Mouse (Mus musculus): ENCODE data around the gene Tmem63a. TPM values are rescaled to one million over a fixed set of nuclear protein-coding genes. Genes with fewer than 3 reads are reported as not detected.
"Not testable (repeated sequence)": the region's sequence is repeated elsewhere in the genome, so short reads cannot be mapped to it uniquely, and the experiment has no call there.

The Tmem63a gene
- total RNA-seq, 2 experiments from 2014 or later, result 18.7 to 18.9 TPM

DNA sequence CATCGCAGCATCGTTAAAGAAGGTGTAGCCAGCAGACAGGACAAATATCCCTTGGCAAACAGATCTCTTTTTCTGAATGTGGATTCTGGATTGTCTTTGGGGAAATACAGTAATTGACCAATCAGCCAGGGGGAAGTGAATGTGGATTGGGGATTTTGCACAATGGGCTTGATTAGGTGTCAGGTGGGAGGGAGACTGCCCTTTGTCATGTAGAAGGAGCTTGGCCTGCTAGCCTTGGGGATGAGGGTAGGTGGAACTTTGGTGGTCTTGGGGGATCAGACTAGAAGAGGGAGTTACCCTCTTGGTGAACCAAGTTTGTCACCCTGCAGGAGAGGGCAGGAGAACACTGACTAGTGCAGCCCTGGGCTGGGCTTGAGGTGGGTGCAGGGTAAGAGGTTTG lies 17.4 kb upstream of the Tmem63a start:
- no peak for DNase-seq (ENCODE audit: extremely low spot score in 1 of 2, low spot score in 1 of 2)

DNA sequence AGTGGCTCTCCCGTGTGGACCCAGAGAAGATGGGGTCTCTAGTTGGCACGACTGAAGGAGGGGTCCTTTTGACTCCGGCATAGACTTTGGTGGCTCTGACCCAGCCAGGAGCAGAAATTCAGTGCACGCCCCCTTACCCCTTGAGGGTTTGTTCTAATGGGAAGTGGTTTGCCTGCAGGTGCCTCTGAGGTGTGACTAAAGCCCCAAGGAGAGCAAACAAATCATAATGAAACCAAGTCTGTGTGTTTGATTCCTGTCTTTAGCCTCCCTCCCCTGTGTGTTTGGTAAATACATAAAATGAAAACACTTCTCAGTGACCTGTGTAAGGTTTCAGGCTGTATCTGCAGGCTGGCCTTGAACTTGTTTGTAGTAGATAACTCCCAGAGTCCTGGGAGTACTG lies 15.9 kb upstream of the Tmem63a start:
- DNase-seq (ENCODE audit: extremely low spot score in 1 of 2, low spot score in 1 of 2), result no peak

DNA sequence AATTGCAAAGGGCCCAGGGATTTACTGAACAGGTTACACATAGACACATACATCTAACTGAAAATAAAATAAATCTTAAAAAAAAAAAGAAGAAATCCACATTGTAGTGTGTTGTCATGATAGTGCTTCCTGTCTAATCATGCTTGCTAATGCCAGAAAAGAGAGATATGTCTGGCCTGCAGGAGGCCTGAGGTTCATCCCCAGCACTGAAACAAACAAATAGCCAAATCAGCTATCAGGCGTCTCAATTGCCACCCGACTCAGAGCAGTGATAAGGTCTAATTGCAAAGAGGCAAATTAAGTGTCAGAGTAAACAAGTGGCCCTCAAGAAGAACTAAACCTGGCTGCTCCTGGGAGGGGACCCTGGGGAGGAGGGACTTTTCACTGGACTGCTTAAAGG lies 12.5 kb upstream of the Tmem63a start:
- no peak for DNase-seq (ENCODE audit: extremely low spot score in 1 of 2, low spot score in 1 of 2)

DNA sequence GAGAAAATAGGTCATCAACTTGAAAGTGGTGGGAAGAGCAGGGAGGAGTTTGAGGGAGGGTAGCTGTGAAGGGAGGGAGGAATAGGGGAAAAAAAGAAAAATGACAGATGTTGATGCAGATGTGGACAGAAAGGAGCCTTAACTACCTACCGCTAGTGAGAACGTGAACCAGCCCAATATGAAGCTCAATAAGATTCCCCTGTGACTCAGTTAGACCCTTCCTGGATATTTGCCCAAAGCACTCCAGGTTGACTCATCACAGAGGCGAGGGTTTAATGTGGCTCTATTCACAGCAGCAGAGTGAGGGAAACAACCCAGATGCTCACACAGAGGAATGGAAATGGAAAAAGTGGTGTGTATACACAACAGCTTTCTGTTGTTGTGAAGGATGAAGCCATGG lies 11.0 kb upstream of the Tmem63a start:
- DNase-seq (ENCODE audit: extremely low spot score in 1 of 2, low spot score in 1 of 2), result no peak

DNA sequence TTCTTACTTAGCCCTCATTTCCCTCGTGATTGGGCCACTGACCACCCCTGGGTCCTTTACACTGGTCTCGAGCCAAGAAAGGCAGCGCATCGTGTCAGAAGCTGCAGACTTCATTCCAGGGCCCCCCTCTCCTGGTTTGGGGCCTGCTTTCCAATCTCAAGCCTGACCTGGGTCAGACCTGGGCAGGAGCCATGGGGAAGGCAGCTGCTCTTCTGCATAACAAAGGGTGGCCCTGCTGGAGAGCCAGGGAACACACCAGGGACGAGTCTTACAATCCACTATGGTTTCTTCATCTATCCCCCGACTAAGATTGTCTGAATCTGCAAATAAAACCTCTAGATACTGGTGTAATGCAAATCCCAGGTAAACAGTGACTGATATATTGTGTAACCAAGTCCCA lies 8.5 kb upstream of the Tmem63a start:
- DNase-seq (ENCODE audit: extremely low spot score in 1 of 2, low spot score in 1 of 2), result no peak

DNA sequence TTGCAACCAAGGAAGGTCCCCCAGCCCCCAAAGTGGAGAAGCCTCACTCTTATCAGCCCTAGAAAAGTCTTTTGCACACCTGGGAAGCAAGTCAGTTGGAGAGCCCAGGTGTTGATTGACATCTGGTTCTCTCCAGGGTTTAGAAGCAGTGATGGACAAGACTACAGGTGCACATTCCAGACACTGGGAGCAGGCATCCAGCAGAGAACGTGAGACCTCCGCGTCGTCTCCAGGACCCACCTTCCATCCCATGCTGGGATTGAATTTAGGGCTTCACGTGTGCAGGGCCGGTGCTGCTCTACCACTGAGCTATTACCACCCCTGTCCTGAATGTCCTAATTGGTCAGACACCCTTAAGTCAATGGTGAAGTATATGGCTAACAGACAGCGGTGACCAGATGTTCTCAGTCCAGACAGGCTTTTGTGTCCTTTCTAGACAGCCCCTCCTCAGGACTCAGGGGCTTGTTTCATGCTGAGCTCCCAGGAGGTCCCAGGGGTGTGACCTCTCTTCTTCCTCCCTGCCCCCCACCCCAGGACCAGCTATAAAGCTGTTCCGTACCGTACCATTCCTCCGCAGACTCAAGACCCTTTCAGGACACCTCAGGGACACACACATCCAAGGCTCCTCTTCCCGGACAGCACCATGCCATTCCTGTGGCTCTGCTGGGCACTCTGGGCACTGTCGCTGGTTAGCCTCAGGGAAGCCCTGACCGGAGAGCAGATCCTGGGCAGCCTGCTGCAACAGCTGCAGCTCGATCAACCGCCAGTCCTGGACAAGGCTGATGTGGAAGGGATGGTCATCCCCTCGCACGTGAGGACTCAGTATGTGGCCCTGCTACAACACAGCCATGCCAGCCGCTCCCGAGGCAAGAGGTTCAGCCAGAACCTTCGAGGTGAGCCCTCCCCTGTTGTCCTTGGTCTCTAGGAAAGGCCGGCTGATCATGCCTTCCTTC lies 7.4 kb upstream of the Tmem63a start, which contains the start of gene Lefty1:
Lefty1 (plus strand) TSS at position 556 of the 953 bp plus-strand sequence.
- no peak for DNase-seq (ENCODE audit: extremely low spot score in 1 of 2, low spot score in 1 of 2)

DNA sequence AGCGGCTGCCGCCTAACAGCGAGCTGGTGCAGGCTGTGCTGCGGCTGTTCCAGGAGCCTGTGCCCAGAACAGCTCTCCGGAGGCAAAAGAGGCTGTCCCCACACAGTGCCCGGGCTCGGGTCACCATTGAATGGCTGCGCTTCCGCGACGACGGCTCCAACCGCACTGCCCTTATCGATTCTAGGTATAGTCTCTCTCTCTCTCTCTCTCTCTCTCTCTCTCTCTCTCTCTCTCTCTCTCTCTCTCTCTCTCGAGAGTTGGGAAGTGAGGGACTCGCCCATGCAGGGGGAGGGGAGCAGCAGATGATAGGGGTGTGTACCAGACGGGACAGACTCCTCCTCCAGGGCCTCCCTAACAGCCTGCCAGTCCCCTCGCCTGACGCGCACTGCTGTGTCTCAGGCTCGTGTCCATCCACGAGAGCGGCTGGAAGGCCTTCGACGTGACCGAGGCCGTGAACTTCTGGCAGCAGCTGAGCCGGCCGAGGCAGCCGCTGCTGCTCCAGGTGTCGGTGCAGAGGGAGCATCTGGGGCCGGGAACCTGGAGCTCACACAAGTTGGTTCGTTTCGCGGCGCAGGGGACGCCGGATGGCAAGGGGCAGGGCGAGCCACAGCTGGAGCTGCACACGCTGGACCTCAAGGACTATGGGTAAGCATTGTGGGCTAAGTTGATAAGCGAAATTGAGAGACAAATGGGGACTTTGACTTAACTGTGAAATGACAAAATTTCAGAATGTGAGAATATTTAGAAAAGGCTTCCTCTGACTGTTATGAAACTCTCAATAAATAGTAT lies 5.3 kb upstream of the Tmem63a start:
- DNase-seq (ENCODE audit: extremely low spot score in 1 of 2, low spot score in 1 of 2), result not testable (repeated sequence)

DNA sequence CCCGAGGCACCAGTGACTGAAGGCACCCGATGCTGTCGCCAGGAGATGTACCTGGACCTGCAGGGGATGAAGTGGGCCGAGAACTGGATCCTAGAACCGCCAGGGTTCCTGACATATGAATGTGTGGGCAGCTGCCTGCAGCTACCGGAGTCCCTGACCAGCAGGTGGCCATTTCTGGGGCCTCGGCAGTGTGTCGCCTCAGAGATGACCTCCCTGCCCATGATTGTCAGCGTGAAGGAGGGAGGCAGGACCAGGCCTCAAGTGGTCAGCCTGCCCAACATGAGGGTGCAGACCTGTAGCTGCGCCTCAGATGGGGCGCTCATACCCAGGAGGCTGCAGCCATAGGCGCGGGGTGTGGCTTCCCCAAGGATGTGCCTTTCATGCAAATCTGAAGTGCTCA lies 4.5 kb upstream of the Tmem63a start:
- DNase-seq (ENCODE audit: extremely low spot score in 1 of 2, low spot score in 1 of 2), result not testable (repeated sequence)

DNA sequence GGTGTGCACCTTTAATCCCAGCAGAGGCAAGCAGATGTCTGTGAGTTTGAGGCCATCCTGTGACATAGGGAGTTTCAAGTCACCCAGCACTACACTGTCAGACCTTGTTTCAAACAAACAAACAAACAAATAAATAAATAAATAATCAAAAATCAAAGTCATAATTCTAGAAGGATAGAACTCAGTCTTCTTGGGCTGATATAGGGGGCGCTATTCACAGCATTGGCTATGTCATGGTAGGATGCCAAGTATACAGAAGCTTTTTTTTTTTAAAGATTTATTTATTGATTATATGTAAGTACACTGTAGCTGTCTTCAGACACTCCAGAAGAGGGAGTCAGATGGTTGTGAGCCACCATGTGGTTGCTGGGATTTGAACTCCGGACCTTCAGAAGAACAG lies 3.4 kb upstream of the Tmem63a start:
- not testable (repeated sequence) for DNase-seq (ENCODE audit: extremely low spot score in 1 of 2, low spot score in 1 of 2)

DNA sequence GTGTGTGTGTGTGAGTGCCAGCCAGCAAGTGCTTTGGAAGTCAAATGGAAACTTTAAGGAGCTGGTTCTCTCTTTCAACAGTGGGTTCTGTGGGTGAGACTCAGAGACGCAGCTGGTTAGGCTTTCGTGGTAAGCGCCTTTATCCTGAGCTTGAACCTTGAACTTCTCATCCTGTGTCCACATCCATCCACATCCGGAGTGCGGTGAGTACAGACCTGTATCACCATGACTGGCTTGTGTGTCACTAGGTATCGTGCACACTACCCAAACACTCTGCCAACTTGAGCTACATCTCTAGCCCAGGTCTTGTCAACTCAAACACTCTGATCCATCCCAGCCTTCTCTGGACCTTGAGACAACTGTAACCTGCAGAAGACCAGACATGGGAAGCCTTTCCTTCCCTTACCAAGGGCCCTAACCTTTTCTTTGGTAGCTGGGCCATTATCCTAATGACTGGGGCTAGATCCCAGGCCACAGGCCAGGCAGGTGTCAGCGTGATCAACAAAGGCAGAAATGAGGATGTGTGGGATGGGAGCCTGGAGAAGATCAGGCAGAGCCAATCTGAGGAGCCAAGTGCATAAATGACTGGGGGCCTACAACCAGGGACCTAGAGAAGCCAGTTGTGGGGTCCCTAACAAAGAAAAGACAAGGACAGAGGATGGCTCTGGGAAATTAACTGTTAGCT lies 1.2 kb upstream of the Tmem63a start:
- DNase-seq (ENCODE audit: extremely low spot score in 1 of 2, low spot score in 1 of 2), result no peak

DNA sequence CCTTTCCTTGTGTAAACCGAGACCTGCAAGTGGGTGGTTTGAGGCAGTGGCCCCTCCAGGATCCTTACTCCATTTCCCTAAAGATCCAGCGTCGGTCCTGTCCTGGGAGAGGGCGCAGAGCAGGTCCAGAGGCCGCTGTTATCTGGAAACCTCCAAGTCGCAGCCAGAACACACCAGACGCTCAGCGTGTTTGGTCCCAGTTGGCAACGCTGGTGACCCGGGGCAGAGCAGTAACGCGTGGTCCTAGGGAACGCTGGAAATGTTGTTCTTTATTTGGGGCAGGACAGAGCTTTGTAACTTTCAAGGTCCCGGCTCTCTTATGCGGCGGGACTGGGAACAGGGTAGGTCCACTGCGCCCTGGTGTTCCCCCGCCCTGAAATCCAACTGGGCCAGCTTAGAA lies 418 bp upstream of the Tmem63a start:
- no peak for DNase-seq (ENCODE audit: extremely low spot score in 1 of 2, low spot score in 1 of 2)

DNA sequence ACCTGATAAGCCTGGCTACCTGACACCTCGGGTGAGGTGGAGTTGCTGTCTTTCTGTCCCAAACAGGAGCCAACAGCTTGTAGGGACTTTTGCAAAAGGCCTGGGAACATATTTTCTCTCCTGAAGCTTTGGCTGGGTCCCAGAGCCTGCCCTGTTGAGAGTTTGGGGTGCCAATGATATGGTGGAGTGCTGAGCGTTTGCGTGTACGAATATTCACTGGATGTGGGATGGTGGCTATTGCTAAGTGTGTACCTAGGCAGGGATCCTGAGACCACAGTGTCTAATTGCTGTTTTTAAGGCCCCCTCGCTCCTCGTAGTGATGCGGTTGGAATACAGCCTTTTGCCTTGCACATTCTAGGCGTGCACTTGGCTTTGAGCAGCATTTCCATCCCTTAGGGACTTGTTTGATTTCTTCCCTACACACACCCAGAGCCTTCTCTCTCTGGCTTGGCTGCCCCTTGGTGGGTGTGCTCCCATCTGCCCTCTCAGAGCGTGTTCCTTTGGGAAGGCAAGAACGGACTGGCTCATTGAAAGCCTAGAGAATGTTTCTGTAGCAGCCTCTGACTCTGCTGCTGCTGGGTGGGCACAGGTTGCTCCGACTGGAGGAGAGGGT lies 994 bp downstream of the Tmem63a start:
- no peak for DNase-seq (ENCODE audit: extremely low spot score in 1 of 2, low spot score in 1 of 2)

DNA sequence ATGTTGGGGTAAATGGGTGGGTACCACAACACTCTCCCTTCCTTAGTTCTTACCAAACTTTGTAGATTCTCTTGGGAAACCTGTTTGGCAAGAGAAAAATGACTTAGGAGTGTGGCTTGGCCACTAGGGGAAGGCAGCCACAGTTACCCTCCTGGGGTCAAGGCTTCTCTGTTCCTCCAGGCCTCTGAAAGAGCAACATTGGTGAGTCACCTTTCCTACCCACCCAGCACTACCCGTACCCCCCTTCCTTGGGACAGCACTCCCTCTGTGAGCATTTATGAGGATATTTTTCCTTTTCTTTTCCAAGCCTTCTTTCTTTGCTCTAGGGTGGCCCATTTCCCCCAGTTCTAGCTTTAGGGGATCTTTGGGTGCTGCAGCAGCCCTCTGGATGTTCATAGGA lies 1.8 kb downstream of the Tmem63a start:
- DNase-seq (ENCODE audit: extremely low spot score in 1 of 2, low spot score in 1 of 2), result no peak

DNA sequence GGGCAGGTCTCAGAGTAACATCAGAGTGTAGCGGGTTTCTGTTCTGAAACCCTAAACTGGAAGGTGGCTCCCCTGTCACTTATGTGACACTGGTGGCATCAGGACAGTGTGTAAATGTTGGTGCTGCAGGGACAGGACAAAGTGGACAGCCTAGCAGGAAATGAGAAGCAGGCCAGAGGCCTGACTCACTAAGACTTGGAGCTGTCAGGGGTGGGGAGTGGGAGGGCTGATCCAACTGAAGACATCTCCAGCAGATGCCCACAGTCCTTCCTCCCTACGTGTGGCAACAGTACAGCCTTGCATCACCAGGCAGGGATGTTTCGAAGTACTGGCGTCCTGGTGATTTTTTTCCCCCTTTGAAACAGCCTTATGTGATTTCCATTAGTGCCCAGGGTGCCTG lies 2.4 kb downstream of the Tmem63a start:
- DNase-seq (ENCODE audit: extremely low spot score in 1 of 2, low spot score in 1 of 2), result no peak

DNA sequence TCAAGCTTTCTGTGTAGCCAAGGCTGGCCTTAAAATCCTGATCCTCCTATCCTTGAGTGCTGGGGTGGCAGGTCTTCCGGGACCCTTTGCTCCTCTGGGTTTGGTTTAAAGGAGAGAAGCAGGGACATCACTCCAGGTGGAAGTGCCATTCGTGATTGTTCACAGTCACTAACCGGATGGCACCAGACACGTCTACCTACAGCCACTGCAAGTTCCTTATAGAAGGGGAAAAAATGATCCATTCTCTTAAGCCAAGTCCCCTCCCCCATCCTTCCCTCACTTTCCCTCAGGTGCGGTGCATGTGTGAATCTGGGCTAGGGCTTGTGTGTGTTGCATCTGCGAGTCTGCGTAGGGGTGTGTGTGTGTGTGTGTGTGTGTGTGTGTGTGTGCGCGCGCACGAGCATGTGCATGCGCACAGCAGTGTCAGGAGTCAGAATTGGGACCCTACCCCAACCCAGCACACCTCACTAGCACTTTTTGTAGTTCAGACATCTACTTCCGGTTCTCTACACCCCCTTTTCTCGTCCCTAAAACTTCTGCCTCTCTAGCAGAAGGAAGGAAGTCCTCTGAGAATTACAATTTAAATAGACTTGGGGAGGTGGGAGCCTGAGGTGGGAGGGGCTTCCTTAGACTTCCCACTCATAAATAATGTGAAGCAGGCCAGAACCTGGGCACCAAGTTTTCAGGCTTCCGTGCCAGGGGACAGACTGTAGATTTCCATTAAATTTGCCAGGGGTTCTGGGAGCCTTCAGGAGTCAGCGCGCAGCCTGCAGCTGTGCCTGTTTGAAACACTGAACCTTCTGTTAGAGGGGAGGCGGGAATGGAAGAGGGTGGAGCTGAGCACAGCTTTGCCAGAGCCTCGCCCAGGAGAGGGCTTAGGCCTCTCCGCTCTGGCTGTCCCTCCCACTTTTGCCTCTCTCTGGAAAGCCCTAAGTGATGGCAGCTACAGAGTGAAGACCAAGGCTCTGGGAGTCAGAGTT lies 3.1 kb downstream of the Tmem63a start:
- no peak for DNase-seq (ENCODE audit: extremely low spot score in 1 of 2, low spot score in 1 of 2)

DNA sequence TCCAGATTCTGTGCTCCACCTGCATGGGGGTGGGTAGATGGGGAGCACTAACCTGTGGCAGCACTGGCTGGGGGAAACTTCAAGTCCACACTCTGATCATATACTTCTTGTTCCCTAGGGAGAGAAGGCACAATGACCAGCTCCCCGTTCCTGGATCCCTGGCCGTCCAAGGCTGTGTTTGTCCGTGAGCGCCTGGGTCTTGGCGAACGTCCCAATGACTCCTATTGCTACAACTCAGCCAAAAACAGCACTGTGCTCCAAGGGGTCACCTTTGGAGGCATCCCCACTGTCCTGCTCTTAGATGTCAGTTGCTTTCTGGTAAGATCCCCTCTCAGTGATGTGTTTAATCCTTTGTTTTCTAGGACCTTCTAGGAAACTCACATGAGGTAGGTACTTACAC lies 4.3 kb downstream of the Tmem63a start:
- no peak for DNase-seq (ENCODE audit: extremely low spot score in 1 of 2, low spot score in 1 of 2)

DNA sequence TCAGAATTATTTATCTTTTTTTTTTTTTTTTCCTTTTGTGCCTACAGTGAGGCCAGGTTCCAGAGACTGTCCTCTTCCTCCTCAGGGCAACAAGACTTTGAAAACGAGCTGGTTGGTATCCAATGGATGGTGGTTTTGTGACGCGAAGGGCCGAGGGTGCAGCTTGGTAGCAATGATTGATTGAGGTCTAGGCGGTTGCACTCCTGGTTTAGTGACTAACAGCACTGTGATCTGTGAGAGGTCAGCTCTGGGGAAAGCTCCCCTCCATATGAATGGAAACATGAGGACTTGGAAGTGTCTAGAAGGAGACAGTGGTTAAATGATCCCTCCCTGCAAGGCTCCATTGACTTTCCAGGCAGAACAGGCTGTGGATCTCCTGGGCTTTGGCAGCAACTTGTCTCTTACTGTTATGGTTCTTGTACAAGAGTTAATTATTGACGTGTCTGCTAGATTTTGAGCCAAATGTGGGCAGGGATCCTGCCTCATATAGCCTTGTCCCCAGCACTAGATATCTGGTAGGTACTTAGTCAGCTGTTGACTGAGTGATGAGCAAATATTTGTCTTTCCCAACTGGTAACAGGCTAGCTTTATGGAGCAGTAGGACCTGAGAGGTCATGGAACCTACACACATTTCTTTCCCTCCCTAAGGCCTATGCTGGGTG lies 10.1 kb downstream of the Tmem63a start:
- DNase-seq (ENCODE audit: extremely low spot score in 1 of 2, low spot score in 1 of 2), result no peak

DNA sequence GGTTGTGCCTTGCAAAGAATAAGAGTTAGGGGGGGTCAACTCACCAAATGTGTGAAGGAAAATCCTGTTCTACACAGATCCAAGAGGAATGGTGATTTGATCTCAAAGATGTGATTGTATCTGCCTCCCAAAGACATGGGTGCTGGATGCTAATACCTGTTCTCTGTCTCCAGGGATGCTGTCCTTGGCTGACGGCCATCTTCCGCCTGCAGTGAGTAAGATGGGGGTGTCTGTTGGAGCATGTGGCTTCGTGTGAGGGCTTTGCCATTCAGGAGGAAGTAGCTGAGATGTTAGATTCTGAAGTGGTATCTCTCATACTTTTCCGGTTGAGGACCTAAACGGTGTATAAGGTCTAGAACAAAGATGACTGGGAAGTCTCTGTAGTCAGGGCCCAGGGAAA lies 10.7 kb downstream of the Tmem63a start:
- no peak for DNase-seq (ENCODE audit: extremely low spot score in 1 of 2, low spot score in 1 of 2)

DNA sequence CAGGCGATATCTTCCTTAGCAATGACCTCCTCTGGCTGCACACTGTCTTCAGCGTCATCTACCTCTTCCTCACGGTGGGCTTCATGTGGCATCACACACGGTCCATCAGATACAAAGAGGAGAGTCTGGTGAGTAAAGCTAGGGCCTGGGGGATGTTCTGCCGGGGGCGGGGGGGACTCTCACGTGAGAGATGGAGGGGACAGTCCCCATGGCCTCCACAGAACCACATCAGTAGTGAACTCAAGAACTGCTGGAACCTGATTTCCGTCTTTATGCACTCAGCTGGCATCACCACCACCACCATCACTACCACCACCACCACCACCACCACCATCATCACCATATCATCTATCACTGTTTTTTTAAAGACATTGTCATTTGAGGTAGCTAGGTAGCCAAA lies 14.3 kb downstream of the Tmem63a start:
- DNase-seq (ENCODE audit: extremely low spot score in 1 of 2, low spot score in 1 of 2), result no peak

Data from layer of hippocampus, postnatal 25 days (tissue).